Mouse (Mus musculus): Measurements from ENCODE around the gene Vipr1.

GRCm38 (mm10) chr9:121619441-121619840 is 23.1 kb upstream of the Vipr1 start:
- TF ChIP-seq POLR2A (IDR thresholded peaks at IDR 0.05; ENCODE audit: low read depth, low read length) (no peak), CTCF (IDR thresholded peaks at IDR 0.05; ENCODE audit: extremely low read depth, insufficient read depth, insufficient read length, insufficient replicate concordance) (no peak)

Measured in spleen, adult 2 months (tissue).